Mouse (Mus musculus) CH12.LX (cell line): Measurements from ENCODE around the gene Astn2. TPM values are rescaled to one million over a fixed set of nuclear protein-coding genes. Genes with fewer than 3 reads are reported as not detected.

Source experiments
- DNase-seq: peaks from one replicate; pipeline ENCODE4 v3.0.0-alpha.2; 2013; ENCODE audit errors: extremely low read depth
- H3K27ac ChIP-seq: 2 replicates; pipeline ENCODE4 v1.5.1; 2012; ENCODE audit warnings: low read depth, mild to moderate bottlenecking, control low read depth, moderate library complexity; ENCODE audit not compliant: insufficient read depth
- H3K27me3 ChIP-seq: replicated peaks from 2 replicates; pipeline ENCODE3; 2012; ENCODE audit warnings: inconsistent platforms
- H3K36me3 ChIP-seq, 2 experiments: replicated peaks in 1 of 2; 2 replicates each; pipeline versions ENCODE3 to v1.6.1; 2012; ENCODE audit warnings: inconsistent platforms in 1 of 2, low read length in 1 of 2, mild to moderate bottlenecking in 1 of 2, mixed read lengths in 1 of 2, moderate library complexity in 1 of 2; ENCODE audit not compliant: control insufficient read depth in 1 of 2, insufficient read depth in 1 of 2
- H3K4me1 ChIP-seq, 2 experiments: 2 replicates each; pipeline ENCODE4 v1.6.1; 2012; ENCODE audit warnings: inconsistent platforms in 1 of 2, moderate library complexity in 1 of 2; ENCODE audit not compliant: insufficient read depth in 2 of 2, control insufficient read depth in 1 of 2
- H3K4me2 ChIP-seq: 2 replicates; pipeline ENCODE4 v1.6.1; 2012; ENCODE audit warnings: low read depth, mild to moderate bottlenecking, control low read depth; ENCODE audit not compliant: poor library complexity, insufficient read depth, severe bottlenecking
- H3K4me3 ChIP-seq, 3 experiments: fragments of 150-350 bp in 1 of 3; sonication (generic) in 1 of 3; replicated peaks in 1 of 3; 2 replicates each; pipeline versions ENCODE3 to v1.5.1; 2011 to 2012; ENCODE audit warnings: low read depth in 2 of 3, low read length in 2 of 3, mild to moderate bottlenecking in 2 of 3, moderate library complexity in 2 of 3, control low read depth in 1 of 3, improper control_type of control experiment in 1 of 3, inconsistent platforms in 1 of 3, mixed read lengths in 1 of 3; ENCODE audit not compliant: poor library complexity in 1 of 3
- H3K79me2 ChIP-seq: replicated peaks from 2 replicates; pipeline ENCODE4 v1.6.1; 2012; ENCODE audit warnings: mild to moderate bottlenecking, moderate library complexity; ENCODE audit not compliant: control insufficient read depth, poor library complexity, insufficient read depth, severe bottlenecking; ENCODE audit errors: extremely low read depth
- H3K9ac ChIP-seq: 2 replicates; pipeline ENCODE4 v1.6.1; 2012; ENCODE audit warnings: low read depth, mild to moderate bottlenecking, control low read depth, moderate library complexity; ENCODE audit not compliant: insufficient read depth
- H3K9me3 ChIP-seq: replicated peaks from 2 replicates; pipeline ENCODE3; 2012; ENCODE audit warnings: low read length, inconsistent platforms, mixed read lengths
- CHD1 ChIP-seq: IDR thresholded peaks from 2 replicates; pipeline ENCODE4 v1.6.1; 2012; ENCODE audit warnings: low read depth, low read length, improper control_type of control experiment, inconsistent platforms
- CHD2 ChIP-seq: IDR thresholded peaks from 2 replicates; pipeline ENCODE4 v1.6.1; 2011; ENCODE audit warnings: low read length, improper control_type of control experiment
- E2F4 ChIP-seq: IDR thresholded peaks from 2 replicates; pipeline ENCODE4 v1.6.1; 2011; ENCODE audit warnings: low read depth, low read length, improper control_type of control experiment; ENCODE audit not compliant: insufficient replicate concordance
- ELF1 ChIP-seq: IDR thresholded peaks from 2 replicates; pipeline ENCODE4 v1.6.1; 2014; ENCODE audit warnings: low read depth, mild to moderate bottlenecking, inconsistent platforms, low read length, improper control_type of control experiment
- ETS1 ChIP-seq: conservative IDR thresholded peaks from 2 replicates; pipeline ENCODE4 v1.6.1; 2012; ENCODE audit warnings: low read depth, mild to moderate bottlenecking, inconsistent platforms, low read length, improper control_type of control experiment, moderate library complexity
- GABPA ChIP-seq: IDR thresholded peaks from 2 replicates; pipeline ENCODE4 v1.6.1; 2012; ENCODE audit warnings: low read depth, low read length, improper control_type of control experiment, inconsistent platforms; ENCODE audit not compliant: insufficient replicate concordance
- HCFC1 ChIP-seq: IDR thresholded peaks from 2 replicates; pipeline ENCODE4 v1.6.1; 2012; ENCODE audit warnings: low read depth, mild to moderate bottlenecking, inconsistent platforms, low read length, improper control_type of control experiment
- JUN ChIP-seq: IDR thresholded peaks from 2 replicates; pipeline ENCODE4 v1.6.1; 2011; ENCODE audit warnings: low read depth, mild to moderate bottlenecking, low read length, improper control_type of control experiment, moderate library complexity; ENCODE audit not compliant: insufficient read depth
- JUND ChIP-seq: conservative IDR thresholded peaks from 2 replicates; pipeline ENCODE4 v1.6.1; 2011; ENCODE audit warnings: low read depth, low read length, improper control_type of control experiment
- MAFK ChIP-seq: IDR thresholded peaks from 2 replicates; pipeline ENCODE4 v1.6.1; 2011; ENCODE audit warnings: low read length, improper control_type of control experiment; ENCODE audit not compliant: insufficient replicate concordance
- MAX ChIP-seq: IDR thresholded peaks from 2 replicates; pipeline ENCODE4 v1.6.1; 2011; ENCODE audit warnings: low read length, improper control_type of control experiment
- MAZ ChIP-seq: IDR thresholded peaks from 2 replicates; pipeline ENCODE4 v1.6.1; 2012; ENCODE audit warnings: low read depth, mild to moderate bottlenecking, inconsistent platforms, low read length, improper control_type of control experiment, moderate library complexity
- MEF2A ChIP-seq: IDR thresholded peaks from 2 replicates; pipeline ENCODE4 v1.6.1; 2014; ENCODE audit warnings: low read depth, mild to moderate bottlenecking, inconsistent platforms, low read length, improper control_type of control experiment, borderline replicate concordance
- MXI1 ChIP-seq: IDR thresholded peaks from 2 replicates; pipeline ENCODE4 v1.6.1; 2011; ENCODE audit warnings: mild to moderate bottlenecking, low read depth, low read length, improper control_type of control experiment
- MYC ChIP-seq: IDR thresholded peaks from 2 replicates; pipeline ENCODE4 v1.6.1; 2011; ENCODE audit warnings: low read depth, mild to moderate bottlenecking, improper control_type of control experiment, low read length
- NRF1 ChIP-seq: IDR thresholded peaks from 2 replicates; pipeline ENCODE4 v1.6.1; 2014; ENCODE audit warnings: low read depth, mild to moderate bottlenecking, inconsistent platforms, low read length, improper control_type of control experiment, moderate library complexity
- PAX5 ChIP-seq: IDR thresholded peaks from 2 replicates; pipeline ENCODE4 v1.6.1; 2012; ENCODE audit warnings: low read length, inconsistent platforms, mixed read lengths
- POLR2AphosphoS2 ChIP-seq: IDR thresholded peaks from 2 replicates; pipeline ENCODE4 v1.6.1; 2011; ENCODE audit warnings: low read depth, low read length, improper control_type of control experiment
- RAD21 ChIP-seq: IDR thresholded peaks from 2 replicates; pipeline ENCODE4 v1.6.1; 2011; ENCODE audit warnings: low read depth, mild to moderate bottlenecking, low read length, improper control_type of control experiment, moderate library complexity
- SIN3A ChIP-seq: IDR thresholded peaks from 2 replicates; pipeline ENCODE4 v1.6.1; 2012; ENCODE audit warnings: low read length, improper control_type of control experiment, inconsistent platforms
- SMC3 ChIP-seq: IDR thresholded peaks from 2 replicates; pipeline ENCODE4 v1.6.1; 2011; ENCODE audit warnings: low read depth, low read length, improper control_type of control experiment
- UBTF ChIP-seq: IDR thresholded peaks from 2 replicates; pipeline ENCODE4 v1.6.1; 2012; ENCODE audit warnings: low read depth, mild to moderate bottlenecking, inconsistent platforms, low read length, improper control_type of control experiment, moderate library complexity
- USF1 ChIP-seq: IDR thresholded peaks from 2 replicates; pipeline ENCODE4 v1.6.1; 2014; ENCODE audit warnings: low read depth, mild to moderate bottlenecking, inconsistent platforms, low read length, improper control_type of control experiment
- USF2 ChIP-seq: conservative IDR thresholded peaks from 2 replicates; pipeline ENCODE4 v1.6.1; 2011; ENCODE audit warnings: low read depth, low read length, improper control_type of control experiment
- ZKSCAN1 ChIP-seq: IDR thresholded peaks from 2 replicates; pipeline ENCODE4 v1.6.1; 2012; ENCODE audit warnings: low read depth, inconsistent platforms, low read length, improper control_type of control experiment, borderline replicate concordance
- ZMIZ1 ChIP-seq: IDR thresholded peaks from 2 replicates; pipeline ENCODE4 v1.6.1; 2012; ENCODE audit warnings: low read depth, mild to moderate bottlenecking, inconsistent platforms, low read length, improper control_type of control experiment
- ZNF384 ChIP-seq: IDR thresholded peaks from 2 replicates; pipeline ENCODE4 v1.6.1; 2012; ENCODE audit warnings: low read depth, low read length, improper control_type of control experiment, inconsistent platforms
- dilution Hi-C: fragments of 300-500 bp; cut with MboI; formaldehyde crosslinking; loops from 2 replicates; pipeline ENCODE4 v1.14.3; 2020; ENCODE audit warnings: low sequenced_read_pairs; ENCODE audit not compliant: extremely low pct_unique_long_range_greater_than_20kb, extremely low pct_ligation_motif_present
- in situ Hi-C: fragments of 300-500 bp; cut with MboI; formaldehyde crosslinking; loops from 3 replicates; pipeline ENCODE4 v1.14.3; 2019; ENCODE audit warnings: low sequenced_read_pairs, low pct_ligation_motif_present, low pct_unique_long_range_greater_than_20kb, mixed read lengths
- polyA plus RNA-seq: library from polyadenylated mRNA; unstranded; fragments of >175 nt; gene quantifications from 2 replicates; pipeline ENCODE4 v1.2.1, GENCODE M21; 2012; ENCODE audit warnings: low read depth; ENCODE audit not compliant: insufficient read length
- total RNA-seq, 2 experiments: library from RNA; depleted of rRNA; stranded (reverse); fragments of 300-350 nt in 1 of 2; fragments of >200 nt in 1 of 2; gene quantifications; 2 replicates each; pipeline ENCODE4 v1.2.3; 2012 to 2014

Gene Astn2
- total and polyA plus RNA-seq, 3 experiments, result not detected

DNA sequence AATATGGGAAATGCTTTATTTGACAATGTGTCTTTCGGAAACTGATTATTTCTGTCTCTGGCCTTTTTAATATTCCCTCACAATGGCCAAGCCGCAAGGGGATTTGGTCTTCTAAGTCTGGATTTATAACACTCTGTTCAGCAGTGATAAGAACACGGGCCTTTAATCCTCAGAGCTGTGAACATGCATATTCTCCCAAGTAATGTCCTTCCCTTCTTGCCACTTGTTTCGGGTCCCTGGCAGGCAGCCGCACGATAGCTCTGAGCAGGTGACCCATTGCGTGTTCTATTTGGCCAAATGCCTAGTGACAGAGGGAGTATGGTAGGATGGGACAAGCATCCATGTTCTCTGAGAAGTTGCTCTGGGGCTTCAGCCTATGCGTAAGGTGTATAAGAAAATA, 214.8 kb downstream of the Astn2 start:
- Histone ChIP-seq H3K9ac (no peak overlapping the region), H3K27me3 (no peaks in the 10 kb centered on the region), H3K4me1 (no peaks in the 10 kb centered on the region), H3K27ac (no peak overlapping the region), H3K4me2 (no peak overlapping the region), H3K4me3 (no peak overlapping the region), H3K9me3 (peaks cover 34% of the 10 kb centered on the region), H3K79me2 (no peaks in the 10 kb centered on the region), H3K36me3 (no peaks in the 10 kb centered on the region)
- TF ChIP-seq GABPA, result no peak
- no peak for TF ChIP-seq CHD2
- no peak for TF ChIP-seq MAZ
- TF ChIP-seq ZNF384, result no peak
- no peak for TF ChIP-seq UBTF
- no peak for TF ChIP-seq POLR2AphosphoS2
- TF ChIP-seq JUN, result no peak
- no peak for TF ChIP-seq MYC
- TF ChIP-seq PAX5, result no peak
- no peak for TF ChIP-seq RAD21
- no peak for TF ChIP-seq ZKSCAN1
- no peak for TF ChIP-seq HCFC1
- TF ChIP-seq MAX, result no peak
- no peak for TF ChIP-seq JUND
- no peak for TF ChIP-seq ZMIZ1
- dilution Hi-C loops, result no loop called here
- in situ Hi-C loops, result no loop called here
- no peak for DNase-seq

DNA sequence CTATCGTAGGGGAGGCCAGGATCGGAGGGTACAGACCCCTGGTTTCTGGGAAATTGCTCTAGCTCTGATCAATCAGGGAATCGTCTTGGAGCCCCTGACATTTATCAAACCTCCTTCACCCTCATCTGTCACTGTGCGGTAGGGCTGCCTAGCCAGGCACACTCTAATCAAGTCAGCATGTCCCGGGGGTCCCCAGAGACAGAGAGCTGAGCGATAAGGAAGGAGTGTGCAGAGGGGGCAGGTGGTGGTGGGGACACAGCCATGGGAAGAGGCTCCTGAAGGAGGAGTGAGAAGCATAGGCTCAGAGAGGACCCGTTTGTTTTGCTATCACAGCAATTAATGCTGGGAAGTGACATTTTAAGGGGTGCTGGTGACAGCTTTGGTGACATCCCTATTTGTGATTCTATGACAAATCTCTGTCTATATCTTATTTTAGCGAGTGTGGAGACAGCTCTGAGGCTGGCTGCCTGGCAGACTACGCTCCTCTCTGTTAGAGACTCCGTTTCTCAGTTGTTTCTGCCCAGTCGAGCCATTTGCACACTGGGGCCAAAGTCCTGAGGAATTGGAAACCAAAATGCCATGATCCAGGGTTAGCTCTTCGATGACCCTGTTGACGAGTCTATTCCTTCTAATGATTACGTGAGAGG, 228.4 kb downstream of the Astn2 start:
- Histone ChIP-seq H3K4me2 (no peak overlapping the region), H3K9me3 (peaks cover 57% of the 10 kb centered on the region)
- TF ChIP-seq USF1 (no peak), CHD1 (no peak), E2F4 (no peak), CHD2 (no peak), ELF1 (no peak), MAX (no peak), USF2 (no peak), MAZ (no peak), MAFK (no peak), MXI1 (no peak), SMC3 (no peak), SIN3A (no peak), ETS1 (no peak), UBTF (no peak), MEF2A (no peak), NRF1 (no peak)
- TF ChIP-seq, all 38 proteins: peak for 0
- Histone ChIP-seq H3K36me3 (no peaks in the 10 kb centered on the region), H3K4me1 (no peaks in the 10 kb centered on the region), H3K27ac (no peak overlapping the region), H3K9ac (no peak overlapping the region), H3K27me3 (no peaks in the 10 kb centered on the region), H3K79me2 (no peaks in the 10 kb centered on the region), H3K4me3 (no peak overlapping the region)
- in situ Hi-C loops (no loop called here), dilution Hi-C loops (no loop called here)
- no peak for DNase-seq
